Mouse (Mus musculus): ENCODE data around the gene Rmdn2.
A peak's percentile ranks its signal among the peaks of the same experiment; 100 is the strongest.

DNA sequence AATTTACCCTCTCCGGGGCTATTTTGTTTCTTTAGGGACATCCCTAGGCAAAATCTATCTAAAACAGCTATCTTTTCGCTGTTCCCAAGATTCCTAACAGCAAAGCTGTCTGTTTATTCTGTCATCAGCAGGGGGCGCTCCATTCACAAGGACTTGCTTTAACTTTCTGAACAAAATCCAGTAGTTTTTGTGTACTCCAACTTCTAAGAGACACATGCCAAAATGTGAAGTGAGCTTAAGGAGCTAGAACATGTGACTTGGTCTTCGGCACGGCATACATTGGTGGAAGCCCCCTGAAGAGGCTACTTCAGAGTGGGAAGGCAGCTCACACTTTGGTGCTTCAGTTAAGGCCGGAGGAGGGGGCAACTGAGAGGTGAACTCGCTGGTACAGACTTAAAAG is 49.7 kb downstream of the Rmdn2 start:
- peak; percentile 88 for TF ChIP-seq CTCF (IDR thresholded peaks at IDR 0.05; ENCODE audit: low read depth)
- no peak for TF ChIP-seq EP300 (optimal IDR thresholded peaks at IDR 0.05)

Measured in stomach, postnatal 0 days (tissue).